11 mouse cellular contexts compared by ENCODE assay signal in the genomic region with DNA sequence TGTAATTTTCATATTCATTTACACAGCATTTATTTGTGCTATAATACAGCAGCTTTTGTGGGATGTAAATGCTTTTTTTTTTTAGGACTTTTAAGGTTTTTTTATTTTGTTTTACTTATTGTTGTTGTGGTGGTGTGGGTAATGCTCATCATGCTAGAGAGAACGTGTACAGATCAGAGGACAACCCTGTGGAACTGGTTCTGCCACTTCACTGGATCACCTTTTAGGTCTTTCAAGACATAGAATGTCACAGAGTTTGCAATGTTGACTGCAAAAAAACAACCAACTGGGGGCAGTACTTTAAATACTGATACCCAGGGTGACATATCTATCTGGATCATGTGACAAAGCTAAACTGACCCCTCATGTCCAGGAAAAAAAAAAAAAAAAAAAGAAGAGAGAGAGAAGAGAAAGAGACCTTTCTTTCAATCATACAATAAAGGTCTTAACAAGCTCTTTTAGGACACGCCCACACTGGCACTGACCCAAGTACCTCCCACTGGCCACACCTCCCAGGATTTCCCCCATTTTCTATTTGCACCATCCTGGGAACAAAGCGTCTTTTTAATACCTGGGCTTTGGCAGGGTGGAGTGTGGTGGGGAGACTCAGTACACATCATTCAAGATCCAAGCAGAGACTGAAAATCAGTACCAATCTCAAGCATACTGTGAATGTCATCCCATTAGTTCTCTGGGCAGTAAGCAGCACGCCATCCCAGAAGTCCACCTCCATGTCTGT. TPM values are rescaled to one million over a fixed set of nuclear protein-coding genes. Genes with fewer than 3 reads are reported as not detected.
DNase-seq lines count a peak whose midpoint lies in the region; ATAC-seq lines count a peak whose summit lies in the region.
"Had no signal": no experiment of that assay in that cellular context is flagged by ENCODE, and none has a peak within 500 bp of the region (broad histone marks: within the 10 kb centered on the region; RNA-seq: fewer than 3 reads in every experiment).

No protein-coding gene starts in this region.

- peak; percentile 6 for DNase-seq in thymus, postnatal 14 days
- no peak for DNase-seq in thymus, adult 18-20 months
- DNase-seq in intestine, embryonic 14.5 days (ENCODE audit: low spot score), result peak; percentile 76
- DNase-seq in testis, postnatal 10 days (ENCODE audit: low spot score), result peak; percentile 65
- no peak for DNase-seq in right cerebral cortex, postnatal 36 days (ENCODE audit: low spot score in 2 of 2)
- no peak for DNase-seq in adipocyte (ENCODE audit: low spot score)

- WGBS in forebrain, embryonic 12.5 days, result 63% methylated on average over 4 of the region's 4 CpGs
- 50% methylated on average over 4 of the region's 4 CpGs for WGBS in forebrain, embryonic 16.5 days
- WGBS in intestine, embryonic 14.5 days, result 64% methylated on average over 4 of the region's 4 CpGs

- ATAC-seq in forebrain, embryonic 12.5 days (ENCODE audit: low FRiP score), result 0 out of 2 replicates have a peak, but pooled peaks have one; percentile 11
- ATAC-seq in forebrain, embryonic 16.5 days, result no peak
- no peak for ATAC-seq in intestine, embryonic 14.5 days (replicated peaks; ENCODE audit: low FRiP score, low TSS enrichment, low read depth)

- no peak overlapping the region for H3K4me3 ChIP-seq in forebrain, embryonic 12.5 days (replicated peaks)
- H3K4me3 ChIP-seq in forebrain, embryonic 16.5 days (replicated peaks; ENCODE audit: low read length), result no peak overlapping the region
- H3K4me3 ChIP-seq in intestine, embryonic 14.5 days (ENCODE audit: low read depth, low read length), result no peak overlapping the region
- H3K4me3 ChIP-seq: hindbrain, embryonic 12.5 days; neural tube, embryonic 13.5 days had no signal

- no peak overlapping the region for H3K4me2 ChIP-seq in forebrain, embryonic 12.5 days
- no peak overlapping the region for H3K4me2 ChIP-seq in forebrain, embryonic 16.5 days (ENCODE audit: low read length)
- H3K4me2 ChIP-seq in intestine, embryonic 14.5 days (ENCODE audit: low read length), result no peak overlapping the region
- H3K4me2 ChIP-seq: hindbrain, embryonic 12.5 days; neural tube, embryonic 13.5 days had no signal

- H3K36me3 ChIP-seq in forebrain, embryonic 12.5 days (replicated peaks), result no peaks in the 10 kb centered on the region
- no peaks in the 10 kb centered on the region for H3K36me3 ChIP-seq in forebrain, embryonic 16.5 days (ENCODE audit: control insufficient read depth, insufficient read depth)
- H3K36me3 ChIP-seq in intestine, embryonic 14.5 days (ENCODE audit: control insufficient read depth, insufficient read depth, low read length), result no peaks in the 10 kb centered on the region
- H3K36me3 ChIP-seq: hindbrain, embryonic 12.5 days; neural tube, embryonic 13.5 days had no signal

- H3K27ac ChIP-seq in forebrain, embryonic 12.5 days, result no peak overlapping the region
- no peak overlapping the region for H3K27ac ChIP-seq in forebrain, embryonic 16.5 days (ENCODE audit: low read length)
- H3K27ac ChIP-seq in intestine, embryonic 14.5 days (ENCODE audit: low read depth), result no peak overlapping the region
- H3K27ac ChIP-seq: hindbrain, embryonic 12.5 days; macrophage; neural tube, embryonic 13.5 days had no signal

- H3K9ac ChIP-seq in forebrain, embryonic 12.5 days, result no peak overlapping the region
- H3K9ac ChIP-seq in forebrain, embryonic 16.5 days (replicated peaks; ENCODE audit: low read depth, low read length), result no peak overlapping the region
- H3K9ac ChIP-seq in intestine, embryonic 14.5 days (ENCODE audit: low read length), result no peak overlapping the region
- H3K9ac ChIP-seq: hindbrain, embryonic 12.5 days; neural tube, embryonic 13.5 days had no signal

- H3K9me3 ChIP-seq in forebrain, embryonic 12.5 days, result no peaks in the 10 kb centered on the region
- no peaks in the 10 kb centered on the region for H3K9me3 ChIP-seq in forebrain, embryonic 16.5 days (ENCODE audit: control insufficient read depth, low read length)
- H3K9me3 ChIP-seq in intestine, embryonic 14.5 days (ENCODE audit: control insufficient read depth, low read length), result no peaks in the 10 kb centered on the region
- H3K9me3 ChIP-seq: hindbrain, embryonic 12.5 days; neural tube, embryonic 13.5 days had no signal

- H3K4me1 ChIP-seq in forebrain, embryonic 12.5 days, result no peaks in the 10 kb centered on the region
- H3K4me1 ChIP-seq in forebrain, embryonic 16.5 days (replicated peaks; ENCODE audit: control insufficient read depth, insufficient read depth, low read length), result no peaks in the 10 kb centered on the region
- H3K4me1 ChIP-seq in intestine, embryonic 14.5 days (replicated peaks; ENCODE audit: control insufficient read depth, insufficient read depth, low read length), result no peaks in the 10 kb centered on the region
- H3K4me1 ChIP-seq: hindbrain, embryonic 12.5 days; neural tube, embryonic 13.5 days had no signal

- H3K27me3 ChIP-seq in forebrain, embryonic 12.5 days, result no peaks in the 10 kb centered on the region
- H3K27me3 ChIP-seq in forebrain, embryonic 16.5 days (replicated peaks; ENCODE audit: control insufficient read depth, insufficient read depth, low read length), result no peaks in the 10 kb centered on the region
- H3K27me3 ChIP-seq in intestine, embryonic 14.5 days (replicated peaks; ENCODE audit: control insufficient read depth, insufficient read depth, low read length), result no peaks in the 10 kb centered on the region
- H3K27me3 ChIP-seq: hindbrain, embryonic 12.5 days; neural tube, embryonic 13.5 days had no signal

RNA-seq across cellular contexts. Expression of a gene that starts 11.2 kb away (rescaled TPM):
- 27.9 and 31.0 TPM in 2 replicates for polyA plus RNA-seq in forebrain, embryonic 12.5 days (2016; fragmentation: Nextera tagmentation; extraction: Ambion mirVana)
- 30.0 and 33.6 TPM in 2 replicates for polyA plus RNA-seq in forebrain, embryonic 16.5 days (2015; fragmentation: Nextera tagmentation; extraction: Ambion mirVana)
- polyA plus RNA-seq in intestine, embryonic 14.5 days (2014; fragmentation: Nextera tagmentation; extraction: Ambion mirVana), result 30.7 and 32.0 TPM in 2 replicates

Comparison
In these comparisons a context has a peak if more than half of its experiments do, and no peak if none do; other contexts are left out.
1. DNase-seq: peak in thymus, postnatal 14 days (single experiment), intestine, embryonic 14.5 days (single experiment) and testis, postnatal 10 days (single experiment); none in thymus, adult 18-20 months (0 of 2), right cerebral cortex, postnatal 36 days (0 of 2) and adipocyte (single experiment).